Mouse (Mus musculus) right cerebral cortex, postnatal 10 days (tissue): ENCODE measurements at regions not wholly inside any gene's neighbourhood (a gene's known extent, or its start where the extent isn't known, plus 50 kb on each side); places are given as distances from the start of the nearest gene placed in this dataset.

Experiments used
- DNase-seq, 2 experiments: peaks; one replicate each; pipeline ENCODE4 v3.0.0; 2021; ENCODE audit warnings: low spot score in 2 of 2

GRCm38 (mm10) chr2:105525111-105525610, 126.0 kb upstream of the Rcn1 start:
- DNase-seq, result no peak

- DNase-seq, result no peak
Observed at GRCm38 (mm10) chr2:105528535-105528934, 129.4 kb upstream of the Rcn1 start.

GRCm38 (mm10) chr2:105544099-105544498, 124.6 kb upstream of the Pax6 start:
- no peak for DNase-seq

GRCm38 (mm10) chr2:105552092-105552491, 116.6 kb upstream of the Pax6 start:
- no peak for DNase-seq

- DNase-seq, result no peak
Observed at GRCm38 (mm10) chr2:105586782-105587181, 81.9 kb upstream of the Pax6 start.

GRCm38 (mm10) chr2:105594131-105594530, 74.6 kb upstream of the Pax6 start:
- DNase-seq, result no peak

- DNase-seq, result peak; percentile 27 to 38
Observed at GRCm38 (mm10) chr2:105604553-105605116, 64.1 kb upstream of the Pax6 start.

GRCm38 (mm10) chr2:105607969-105608538, 60.6 kb upstream of the Pax6 start:
- peak; percentile 34 to 49 for DNase-seq

GRCm38 (mm10) chr2:105608756-105609155, 59.9 kb upstream of the Pax6 start:
- no peak for DNase-seq

GRCm38 (mm10) chr2:105611014-105611413, 57.7 kb upstream of the Pax6 start:
- DNase-seq, result no peak

GRCm38 (mm10) chr2:105611651-105612050, 57.0 kb upstream of the Pax6 start:
- no peak for DNase-seq

- DNase-seq, result peak; percentile 27
Observed at GRCm38 (mm10) chr2:105612051-105612664, 56.5 kb upstream of the Pax6 start.

- DNase-seq, result no peak
Observed at GRCm38 (mm10) chr2:105612706-105613105, 56.0 kb upstream of the Pax6 start.

- DNase-seq, result no peak
Observed at GRCm38 (mm10) chr2:105613243-105613642, 55.5 kb upstream of the Pax6 start.

- DNase-seq, result peak; percentile 51 to 55
Observed at GRCm38 (mm10) chr2:105615891-105616733, 52.6 kb upstream of the Pax6 start.
